Mouse (Mus musculus): ENCODE measurements at regions not wholly inside any gene's neighbourhood (a gene's known extent, or its start where the extent isn't known, plus 50 kb on each side); places are given as distances from the start of the nearest gene placed in this dataset.

DNA sequence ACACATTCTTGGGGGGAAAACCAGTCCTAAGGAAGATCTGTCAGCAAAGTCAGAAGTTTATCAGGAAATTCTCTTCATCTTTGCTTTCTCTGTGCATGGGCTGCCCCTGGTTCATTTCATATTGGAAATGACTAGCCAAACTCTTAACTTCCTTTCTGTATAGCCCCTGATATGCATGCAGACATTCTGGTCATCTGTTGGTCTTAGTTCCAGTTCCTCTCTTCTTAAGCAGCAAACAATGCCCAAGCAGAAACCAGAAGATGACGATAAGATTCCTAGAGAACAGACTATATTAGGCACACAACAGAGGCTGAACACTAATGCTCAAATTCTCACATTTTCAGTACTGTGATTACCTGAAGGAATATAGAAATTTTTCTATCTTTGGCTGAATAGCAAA lies 176.0 kb downstream of the Arl4a start:
- H3K27me3 ChIP-seq (ENCODE audit: control insufficient read depth, insufficient read depth, low read depth, low read length), result no peaks in the 10 kb centered on the region
- no peak for ATAC-seq (ENCODE audit: low read depth)
- no peaks in the 10 kb centered on the region for H3K9me3 ChIP-seq (replicated peaks; ENCODE audit: control insufficient read depth, low read length)
- H3K27ac ChIP-seq (ENCODE audit: low read length), result no peak overlapping the region
- H3K4me3 ChIP-seq (ENCODE audit: low read depth, low read length), result no peak overlapping the region
- H3K4me1 ChIP-seq (ENCODE audit: control insufficient read depth, low read depth, low read length), result no peaks in the 10 kb centered on the region
- WGBS (ENCODE audit: insufficient replicate concordance), result 32% methylated on average over 1 of the region's 1 CpGs
- no peak overlapping the region for H3K9ac ChIP-seq (ENCODE audit: low read depth, low read length)
- H3K4me2 ChIP-seq (ENCODE audit: low read depth, low read length), result no peak overlapping the region
- no peaks in the 10 kb centered on the region for H3K36me3 ChIP-seq (ENCODE audit: control insufficient read depth, insufficient read depth)

GRCm38 (mm10) chr12:39851610-39852009 lies 186.2 kb downstream of the Arl4a start:
- Histone ChIP-seq H3K27ac (ENCODE audit: low read length) (no peak overlapping the region), H3K4me2 (ENCODE audit: low read depth, low read length) (no peak overlapping the region), H3K4me3 (ENCODE audit: low read depth, low read length) (no peak overlapping the region), H3K36me3 (ENCODE audit: control insufficient read depth, insufficient read depth) (no peaks in the 10 kb centered on the region), H3K4me1 (ENCODE audit: control insufficient read depth, low read depth, low read length) (no peaks in the 10 kb centered on the region), H3K9ac (ENCODE audit: low read depth, low read length) (no peak overlapping the region), H3K9me3 (replicated peaks; ENCODE audit: control insufficient read depth, low read length) (no peaks in the 10 kb centered on the region), H3K27me3 (ENCODE audit: control insufficient read depth, insufficient read depth, low read depth, low read length) (no peaks in the 10 kb centered on the region)
- WGBS (ENCODE audit: insufficient replicate concordance), result 59% methylated on average over 6 of the region's 6 CpGs
- ATAC-seq (ENCODE audit: low read depth), result no peak

DNA sequence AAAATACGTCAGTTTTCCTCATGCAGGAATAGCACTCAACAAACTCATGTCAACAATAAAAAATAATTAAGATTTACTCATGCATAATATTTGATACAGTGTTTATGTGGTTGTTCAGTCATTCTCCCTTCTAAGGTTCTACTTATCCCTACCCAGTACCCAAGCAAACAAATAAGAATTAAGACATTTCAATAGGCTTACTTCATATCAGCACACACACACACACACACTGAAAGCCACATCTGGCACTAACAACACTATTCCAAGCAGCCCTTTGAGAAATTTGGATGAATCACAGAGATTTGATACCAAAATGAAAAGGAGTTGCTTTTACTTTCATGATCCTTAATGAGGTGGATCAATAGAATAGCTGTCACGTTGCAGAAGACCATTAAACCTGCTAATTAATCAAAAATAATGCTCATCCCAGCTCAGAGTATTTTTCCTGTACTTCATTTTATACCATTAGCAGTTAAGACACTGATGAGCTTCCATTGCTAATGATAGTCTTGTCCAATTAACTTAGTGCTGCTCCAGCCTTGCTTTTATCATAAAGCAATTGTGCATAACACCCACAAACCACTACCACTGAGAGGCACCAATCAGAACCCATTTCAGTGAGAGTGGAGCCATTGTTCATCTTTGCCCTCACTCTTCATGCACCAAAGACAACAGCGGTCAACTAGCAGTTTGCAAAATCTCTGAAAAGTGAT lies 188.3 kb downstream of the Arl4a start:
- Histone ChIP-seq H3K27me3 (ENCODE audit: control insufficient read depth, insufficient read depth, low read depth, low read length) (no peaks in the 10 kb centered on the region), H3K9me3 (replicated peaks; ENCODE audit: control insufficient read depth, low read length) (no peaks in the 10 kb centered on the region), H3K9ac (ENCODE audit: low read depth, low read length) (no peak overlapping the region), H3K27ac (ENCODE audit: low read length) (no peak overlapping the region), H3K4me2 (ENCODE audit: low read depth, low read length) (no peak overlapping the region), H3K4me3 (ENCODE audit: low read depth, low read length) (no peak overlapping the region), H3K36me3 (ENCODE audit: control insufficient read depth, insufficient read depth) (no peaks in the 10 kb centered on the region), H3K4me1 (ENCODE audit: control insufficient read depth, low read depth, low read length) (no peaks in the 10 kb centered on the region)
- no peak for ATAC-seq (ENCODE audit: low read depth)
- 56% methylated on average over 3 of the region's 3 CpGs for WGBS (ENCODE audit: insufficient replicate concordance)

DNA sequence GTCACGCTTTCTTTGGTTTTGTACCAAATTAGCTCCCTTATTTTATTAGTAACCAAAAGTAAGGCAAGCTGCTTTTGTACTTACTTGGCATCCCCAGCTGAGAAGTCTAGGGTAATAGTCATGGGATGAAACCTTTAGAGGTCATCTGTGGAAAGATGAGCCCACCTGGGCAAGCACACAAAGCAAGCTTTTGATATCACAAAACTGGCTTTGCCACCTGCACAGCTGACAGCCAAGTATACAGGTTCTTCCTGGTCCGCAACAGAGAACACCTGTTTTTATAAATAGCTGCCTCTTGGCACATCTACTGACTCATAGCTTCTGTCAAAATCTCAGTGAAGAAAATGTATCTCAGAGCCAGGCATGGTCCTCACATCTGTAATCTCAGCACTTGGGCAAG lies 197.2 kb downstream of the Arl4a start:
- no peaks in the 10 kb centered on the region for H3K27me3 ChIP-seq (ENCODE audit: control insufficient read depth, insufficient read depth, low read depth, low read length)
- no peak overlapping the region for H3K27ac ChIP-seq (ENCODE audit: low read length)
- H3K4me2 ChIP-seq (ENCODE audit: low read depth, low read length), result no peak overlapping the region
- 69% methylated on average over 2 of the region's 2 CpGs for WGBS (ENCODE audit: insufficient replicate concordance)
- H3K36me3 ChIP-seq (ENCODE audit: control insufficient read depth, insufficient read depth), result no peaks in the 10 kb centered on the region
- no peaks in the 10 kb centered on the region for H3K9me3 ChIP-seq (replicated peaks; ENCODE audit: control insufficient read depth, low read length)
- no peak for ATAC-seq (ENCODE audit: low read depth)
- no peak overlapping the region for H3K9ac ChIP-seq (ENCODE audit: low read depth, low read length)
- H3K4me3 ChIP-seq (ENCODE audit: low read depth, low read length), result no peak overlapping the region
- H3K4me1 ChIP-seq (ENCODE audit: control insufficient read depth, low read depth, low read length), result no peaks in the 10 kb centered on the region

GRCm38 (mm10) chr12:39840179-39840578 lies 197.6 kb downstream of the Arl4a start:
- 36% methylated on average over 1 of the region's 1 CpGs for WGBS (ENCODE audit: insufficient replicate concordance)
- Histone ChIP-seq H3K4me1 (ENCODE audit: control insufficient read depth, low read depth, low read length) (no peaks in the 10 kb centered on the region), H3K36me3 (ENCODE audit: control insufficient read depth, insufficient read depth) (no peaks in the 10 kb centered on the region), H3K4me3 (ENCODE audit: low read depth, low read length) (no peak overlapping the region), H3K27me3 (ENCODE audit: control insufficient read depth, insufficient read depth, low read depth, low read length) (no peaks in the 10 kb centered on the region), H3K9me3 (replicated peaks; ENCODE audit: control insufficient read depth, low read length) (no peaks in the 10 kb centered on the region), H3K4me2 (ENCODE audit: low read depth, low read length) (no peak overlapping the region), H3K27ac (ENCODE audit: low read length) (no peak overlapping the region), H3K9ac (ENCODE audit: low read depth, low read length) (no peak overlapping the region)
- no peak for ATAC-seq (ENCODE audit: low read depth)

- ATAC-seq (ENCODE audit: low read depth), result no peak
- Histone ChIP-seq H3K4me1 (ENCODE audit: control insufficient read depth, low read depth, low read length) (no peaks in the 10 kb centered on the region), H3K4me2 (ENCODE audit: low read depth, low read length) (no peak overlapping the region), H3K9ac (ENCODE audit: low read depth, low read length) (no peak overlapping the region), H3K9me3 (replicated peaks; ENCODE audit: control insufficient read depth, low read length) (no peaks in the 10 kb centered on the region), H3K4me3 (ENCODE audit: low read depth, low read length) (no peak overlapping the region), H3K27me3 (ENCODE audit: control insufficient read depth, insufficient read depth, low read depth, low read length) (no peaks in the 10 kb centered on the region), H3K36me3 (ENCODE audit: control insufficient read depth, insufficient read depth) (no peaks in the 10 kb centered on the region), H3K27ac (ENCODE audit: low read length) (no peak overlapping the region)
- WGBS (ENCODE audit: insufficient replicate concordance), result 70% methylated on average over 7 of the region's 7 CpGs
Measured at GRCm38 (mm10) chr12:39831079-39831478, 206.7 kb downstream of the Arl4a start.

- no peaks in the 10 kb centered on the region for H3K27me3 ChIP-seq (ENCODE audit: control insufficient read depth, insufficient read depth, low read depth, low read length)
- H3K4me3 ChIP-seq (ENCODE audit: low read depth, low read length), result no peak overlapping the region
- H3K4me1 ChIP-seq (ENCODE audit: control insufficient read depth, low read depth, low read length), result no peaks in the 10 kb centered on the region
- no peaks in the 10 kb centered on the region for H3K36me3 ChIP-seq (ENCODE audit: control insufficient read depth, insufficient read depth)
- H3K4me2 ChIP-seq (ENCODE audit: low read depth, low read length), result no peak overlapping the region
- no peak overlapping the region for H3K9ac ChIP-seq (ENCODE audit: low read depth, low read length)
- ATAC-seq (ENCODE audit: low read depth), result no peak
- no peaks in the 10 kb centered on the region for H3K9me3 ChIP-seq (replicated peaks; ENCODE audit: control insufficient read depth, low read length)
- 75% methylated on average over 4 of the region's 4 CpGs for WGBS (ENCODE audit: insufficient replicate concordance)
- H3K27ac ChIP-seq (ENCODE audit: low read length), result no peak overlapping the region
Measured at GRCm38 (mm10) chr12:39830530-39830929, 207.3 kb downstream of the Arl4a start.

DNA sequence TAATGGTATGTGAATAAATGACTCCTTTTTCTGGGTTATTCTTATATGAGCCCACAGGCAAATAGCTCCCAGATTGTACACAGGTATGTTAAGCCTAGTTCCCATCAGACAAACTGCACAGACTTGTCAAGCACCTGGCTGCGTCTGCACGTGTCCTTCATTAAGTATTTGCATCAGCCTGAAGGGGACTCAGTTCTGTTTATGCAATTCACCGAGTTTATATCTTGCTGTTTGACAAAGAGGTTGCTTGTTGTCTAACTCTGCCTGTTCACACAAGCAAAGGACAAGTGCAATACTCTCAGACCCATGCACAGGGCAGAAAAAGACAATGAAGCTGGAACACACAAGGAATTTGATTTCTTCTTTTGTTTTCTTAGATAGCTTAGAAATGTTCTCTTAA lies 215.2 kb downstream of the Arl4a start:
- H3K27ac ChIP-seq (ENCODE audit: low read length), result no peak overlapping the region

DNA sequence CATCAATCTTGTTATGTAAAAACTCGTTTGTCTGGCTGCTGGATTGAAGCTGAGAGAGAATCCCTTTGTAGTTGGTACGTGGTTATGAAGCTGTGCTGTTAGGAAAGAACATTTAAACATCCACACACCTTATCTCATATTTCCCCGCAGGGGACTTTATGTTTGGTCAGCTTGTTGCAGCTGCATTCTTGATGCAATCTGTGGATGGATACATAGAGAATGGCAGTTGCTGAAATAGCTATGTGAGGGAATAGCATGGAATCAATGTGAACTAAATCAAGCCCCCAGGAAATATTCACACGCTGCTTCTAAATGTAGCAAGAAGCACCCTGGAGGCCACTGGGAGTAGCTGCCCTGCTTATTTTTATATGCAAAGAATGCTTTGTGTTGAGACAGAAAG lies 236.3 kb downstream of the Arl4a start:
- no peak overlapping the region for H3K4me2 ChIP-seq (ENCODE audit: low read depth, low read length)
- H3K27ac ChIP-seq (ENCODE audit: low read length), result no peak overlapping the region
- no peak overlapping the region for H3K9ac ChIP-seq (ENCODE audit: low read depth, low read length)
- no peaks in the 10 kb centered on the region for H3K36me3 ChIP-seq (ENCODE audit: control insufficient read depth, insufficient read depth)
- no peaks in the 10 kb centered on the region for H3K4me1 ChIP-seq (ENCODE audit: control insufficient read depth, low read depth, low read length)
- ATAC-seq (ENCODE audit: low read depth), result no peak
- 28% methylated on average over 4 of the region's 4 CpGs for WGBS (ENCODE audit: insufficient replicate concordance)
- H3K9me3 ChIP-seq (replicated peaks; ENCODE audit: control insufficient read depth, low read length), result no peaks in the 10 kb centered on the region
- H3K27me3 ChIP-seq (ENCODE audit: control insufficient read depth, insufficient read depth, low read depth, low read length), result no peaks in the 10 kb centered on the region
- H3K4me3 ChIP-seq (ENCODE audit: low read depth, low read length), result no peak overlapping the region

More for the DNA sequence above, 215.2 kb downstream of the Arl4a start:
- H3K4me2 ChIP-seq (ENCODE audit: low read depth, low read length), result no peak overlapping the region
- no peak overlapping the region for H3K4me3 ChIP-seq (ENCODE audit: low read depth, low read length)
- H3K4me1 ChIP-seq (ENCODE audit: control insufficient read depth, low read depth, low read length), result no peaks in the 10 kb centered on the region
- H3K9ac ChIP-seq (ENCODE audit: low read depth, low read length), result no peak overlapping the region
- 58% methylated on average over 3 of the region's 3 CpGs for WGBS (ENCODE audit: insufficient replicate concordance)
- H3K27me3 ChIP-seq (ENCODE audit: control insufficient read depth, insufficient read depth, low read depth, low read length), result no peaks in the 10 kb centered on the region
- no peaks in the 10 kb centered on the region for H3K36me3 ChIP-seq (ENCODE audit: control insufficient read depth, insufficient read depth)
- no peaks in the 10 kb centered on the region for H3K9me3 ChIP-seq (replicated peaks; ENCODE audit: control insufficient read depth, low read length)
- ATAC-seq (ENCODE audit: low read depth), result no peak

Measured in liver, embryonic 16.5 days (tissue).